Mouse (Mus musculus) liver, postnatal 0 days (tissue): ENCODE results near the gene Ctnnd1.

ENCODE experiments used
- CTCF ChIP-seq: sonication (generic); IDR thresholded peaks from 2 replicates; pipeline ENCODE4 v1.5.1; 2016; ENCODE audit warnings: antibody characterized with exemption, low read depth
- EP300 ChIP-seq: IDR thresholded peaks from 2 replicates; pipeline ENCODE4 v1.6.1; 2016; ENCODE audit warnings: antibody characterized with exemption, low read depth, mild to moderate bottlenecking

DNA sequence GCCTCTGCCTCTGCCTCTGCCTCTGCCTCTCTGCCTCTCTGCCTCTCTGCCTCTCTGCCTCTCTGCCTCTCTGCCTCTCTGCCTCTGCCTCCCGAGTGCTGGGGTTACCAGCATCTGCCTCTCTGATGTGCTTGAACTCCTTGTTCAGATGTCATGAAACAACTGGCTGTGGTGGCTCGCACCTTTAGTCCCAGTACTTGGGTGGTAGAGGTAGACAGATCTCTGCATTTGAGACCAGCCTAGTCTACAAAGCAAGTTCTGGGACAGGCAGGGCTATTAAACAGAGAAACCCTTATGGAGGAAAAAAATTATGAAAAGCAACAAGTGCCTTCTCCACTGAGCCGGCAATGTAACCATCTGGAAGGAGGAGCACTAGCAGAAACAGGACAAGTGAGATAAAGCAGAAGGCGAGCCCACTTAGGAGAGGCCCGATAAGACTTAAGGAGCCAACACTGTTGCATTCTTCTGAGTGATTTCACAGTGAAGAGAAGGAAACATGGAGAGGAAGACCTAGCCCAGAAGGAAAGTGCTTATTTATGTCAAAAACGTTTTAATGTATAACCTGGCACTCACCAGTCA is 32.1 kb upstream of the Ctnnd1 start:
- TF ChIP-seq CTCF (no peak), EP300 (peak; percentile 87)
